Mouse (Mus musculus) cerebellum, adult 9-11 months (tissue): Measurements from ENCODE around the gene Spib.
A peak's percentile ranks its signal among the peaks of the same experiment; 100 is the strongest.

Source experiments
- DNase-seq: peaks from one replicate; pipeline ENCODE4 v3.0.0; 2022

The Spib gene

DNA sequence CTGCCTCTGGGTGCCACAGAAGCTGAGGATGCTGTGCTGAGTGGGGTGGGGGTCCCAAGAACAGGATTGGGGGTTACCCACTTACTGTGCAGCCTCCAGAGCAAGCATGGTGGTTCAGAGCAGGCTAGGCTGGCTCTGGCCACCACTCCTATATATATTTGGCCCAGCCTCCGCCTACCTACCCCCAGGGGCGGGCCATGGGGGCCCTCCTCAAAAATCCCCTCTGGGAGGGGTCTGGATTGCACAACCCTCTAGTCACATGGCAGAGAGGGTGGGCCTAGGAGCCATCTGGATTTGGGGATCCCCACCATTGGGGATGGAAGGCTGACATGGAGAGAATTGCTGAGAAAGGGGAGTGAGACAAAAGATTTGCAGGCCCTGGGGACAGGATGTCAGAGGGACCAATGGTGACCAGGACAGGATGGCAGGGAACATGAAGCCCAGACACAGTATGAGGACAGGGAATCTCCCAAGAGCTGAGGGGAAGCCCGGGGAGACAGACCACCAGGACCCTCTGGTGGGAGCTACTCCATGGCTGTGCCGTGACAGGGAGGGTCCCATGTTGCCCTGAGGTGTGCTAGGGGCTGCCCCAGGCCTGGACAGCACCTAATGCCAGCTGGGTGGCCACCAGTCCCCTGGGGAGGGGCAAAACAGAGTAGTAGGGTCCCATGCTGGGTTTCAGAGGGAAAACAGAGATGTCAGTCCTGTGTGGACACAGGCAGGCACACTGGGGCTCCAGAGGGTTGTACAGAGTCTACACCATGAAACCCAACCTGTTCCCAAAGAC is at the start of gene Spib:
Gene Spib, minus strand, starts transcription at position 126 of the 787 bp plus-strand sequence.
- DNase-seq = no peak

DNA sequence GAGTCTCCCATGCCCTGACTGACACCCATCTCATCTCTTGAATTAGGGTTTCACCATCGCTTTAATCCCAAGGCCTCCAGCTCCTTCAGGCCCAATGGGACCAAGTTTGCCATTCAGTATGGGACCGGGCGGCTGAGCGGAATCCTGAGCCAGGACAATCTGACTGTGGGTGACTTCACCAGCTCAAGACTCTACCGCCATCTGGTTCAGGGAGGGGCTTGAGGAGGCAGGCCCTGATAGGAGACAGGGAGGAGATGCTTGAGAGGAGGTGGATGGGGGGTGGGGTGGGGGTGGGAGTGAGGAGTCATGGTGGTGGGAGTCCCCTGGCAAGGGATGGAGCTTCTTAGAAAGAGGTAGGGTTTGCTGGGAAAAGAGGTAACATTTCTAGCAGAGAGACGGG is 49.8 kb upstream of the Spib start:
- DNase-seq = no peak

DNA sequence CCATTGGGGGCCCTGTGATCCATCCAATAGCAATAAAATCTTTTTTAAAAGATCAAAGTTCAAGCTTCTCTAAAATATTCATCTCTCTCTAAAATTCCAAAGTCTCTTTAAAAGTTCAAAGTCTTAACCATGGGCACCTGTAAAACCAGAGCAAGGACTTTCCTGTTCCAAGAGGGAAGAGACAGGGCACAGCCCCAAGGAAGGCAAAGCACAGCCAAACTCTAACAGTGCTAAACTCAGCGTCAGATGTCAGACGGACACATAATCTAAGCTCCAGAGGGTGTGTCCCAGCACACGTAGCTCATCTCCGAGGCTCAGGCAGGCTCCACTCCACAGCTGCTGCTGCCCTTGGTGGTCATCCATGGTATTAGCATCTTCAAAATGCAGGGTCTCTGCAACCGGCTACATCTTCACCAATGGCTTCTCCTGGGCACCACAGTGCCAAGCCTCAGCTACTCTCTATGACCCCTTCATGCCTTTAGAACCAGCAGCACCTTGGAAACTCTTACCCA is 44.5 kb upstream of the Spib start:
- no peak for DNase-seq

DNA sequence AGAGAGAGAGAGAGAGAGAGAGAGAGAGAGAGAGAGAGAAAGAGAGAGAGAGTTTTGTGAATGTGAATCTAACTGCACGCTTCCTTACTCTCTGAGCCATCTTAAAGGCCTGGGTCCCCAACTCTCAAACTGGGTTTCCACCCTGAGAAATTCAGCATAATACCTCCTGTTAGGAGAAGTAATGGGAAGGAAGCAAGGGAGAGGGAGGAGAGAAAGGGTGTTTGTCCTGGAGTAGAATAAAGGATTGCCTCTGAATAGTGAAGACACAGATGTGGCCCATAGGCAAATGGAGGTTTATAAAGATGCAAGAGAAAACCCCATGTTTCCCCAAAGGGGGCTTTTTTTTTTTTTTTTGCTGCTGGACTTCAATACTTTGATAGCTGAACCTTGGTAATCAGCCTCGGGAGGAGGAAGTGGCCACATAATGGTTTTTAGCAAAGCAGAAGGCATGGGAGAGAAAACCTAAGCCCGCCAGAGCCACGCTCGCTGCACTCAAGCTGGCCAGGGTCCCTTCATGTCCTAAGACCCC is 41.1 kb upstream of the Spib start:
- no peak for DNase-seq

DNA sequence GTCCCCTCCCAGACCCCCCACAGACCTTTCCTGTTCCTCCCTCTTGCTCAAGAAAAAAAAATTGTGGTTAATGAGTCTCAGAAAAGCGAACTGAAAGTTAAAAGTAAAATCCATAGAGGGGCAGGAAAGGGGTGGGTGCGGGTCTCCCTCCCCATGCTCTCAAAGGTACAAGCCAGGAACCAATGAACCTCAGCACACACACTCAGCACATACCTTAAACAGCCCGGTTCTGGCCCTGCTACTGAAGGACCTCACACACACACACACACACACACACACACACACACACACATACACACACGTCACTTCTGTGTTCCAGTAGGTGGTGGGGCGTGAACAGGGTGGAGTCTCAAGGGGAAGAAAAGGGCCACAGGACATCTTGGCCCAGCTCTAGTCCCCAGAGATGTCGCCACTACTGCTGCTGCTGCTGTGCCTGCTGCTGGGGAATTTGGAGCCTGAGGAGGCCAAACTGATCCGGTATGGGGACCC is 40.4 kb upstream of the Spib start, which contains the start of gene Napsa:
Gene Napsa, plus strand, starts transcription at position 168 of the 489 bp plus-strand sequence.
- DNase-seq = no peak

DNA sequence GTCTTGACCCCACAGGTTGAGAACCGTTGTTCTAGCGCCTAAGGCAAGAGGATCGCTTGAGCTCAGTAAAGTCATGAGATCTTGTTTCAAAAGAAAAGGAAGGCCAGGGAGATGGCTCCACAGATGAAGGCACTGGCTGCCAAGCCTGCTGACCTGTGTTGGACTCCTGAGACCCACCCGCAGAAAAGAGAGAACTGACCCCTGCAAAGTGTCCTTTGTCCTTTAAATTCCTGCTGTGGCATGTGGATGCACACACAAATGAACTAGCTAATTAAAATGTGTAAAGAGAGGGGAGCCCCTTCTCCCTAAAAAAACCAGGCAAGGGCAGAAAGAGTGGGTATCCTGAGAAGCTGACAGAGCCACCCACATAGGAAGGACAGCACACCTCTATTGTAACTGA is 39.9 kb upstream of the Spib start:
- DNase-seq = no peak

DNA sequence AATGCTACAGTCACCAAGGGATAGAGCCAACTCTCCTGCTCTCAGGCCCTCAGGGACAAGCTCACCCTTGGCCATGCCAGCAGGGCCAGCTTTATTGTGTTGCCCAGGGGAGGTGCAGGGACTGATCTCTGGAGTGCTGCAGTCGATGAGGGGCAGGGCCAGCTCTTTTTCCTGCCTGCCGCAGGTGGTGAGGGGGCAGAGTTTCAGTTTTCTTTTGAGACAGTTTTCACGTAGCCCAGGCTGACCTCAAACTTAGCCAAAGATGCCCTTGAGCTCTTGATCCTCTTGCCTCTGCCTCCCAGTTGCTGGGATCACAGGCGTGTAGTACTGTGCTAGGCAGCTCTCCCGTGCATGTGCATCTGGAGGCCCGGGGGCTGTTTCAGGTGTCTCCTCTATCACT is 39.1 kb upstream of the Spib start:
- no peak for DNase-seq

DNA sequence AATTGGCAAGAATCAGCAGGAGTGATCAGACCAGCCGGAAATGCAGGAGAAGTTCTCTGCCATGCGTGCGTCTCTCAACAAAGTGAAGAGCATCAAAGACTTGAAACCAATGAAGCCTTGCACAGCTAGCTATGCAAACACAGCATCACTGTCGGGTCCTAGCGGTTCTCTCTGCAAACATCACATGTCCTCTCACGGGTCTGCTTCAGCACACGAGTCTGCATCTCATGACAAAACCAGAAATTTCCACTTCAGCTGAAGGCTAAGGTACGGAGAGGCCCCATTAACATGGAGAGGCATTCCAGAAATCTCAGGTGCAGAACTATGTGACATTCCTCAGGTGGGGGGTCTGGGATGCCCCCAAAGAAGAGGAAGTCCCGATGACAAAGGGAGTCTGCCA is 36.9 kb upstream of the Spib start:
- DNase-seq = no peak

DNA sequence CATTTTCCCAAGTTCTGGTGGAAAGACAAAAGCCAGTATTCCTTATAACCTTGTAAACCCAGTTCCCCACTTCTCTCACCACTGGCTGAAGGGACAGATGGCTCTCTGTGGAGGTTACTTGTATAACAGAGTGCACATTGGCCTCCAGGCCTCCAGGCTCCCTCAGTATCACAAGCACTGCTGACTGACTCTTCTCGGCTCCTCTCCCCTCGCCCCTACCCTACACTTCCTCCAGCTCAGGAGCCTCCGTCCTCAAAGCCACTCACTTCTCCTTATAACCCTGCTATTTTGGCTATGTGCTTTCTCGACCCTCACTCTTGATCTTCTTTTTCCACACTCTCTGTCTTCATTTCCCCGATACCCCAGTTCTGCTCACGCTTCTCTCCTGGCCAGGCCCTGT is 33.5 kb upstream of the Spib start:
- DNase-seq = no peak

DNA sequence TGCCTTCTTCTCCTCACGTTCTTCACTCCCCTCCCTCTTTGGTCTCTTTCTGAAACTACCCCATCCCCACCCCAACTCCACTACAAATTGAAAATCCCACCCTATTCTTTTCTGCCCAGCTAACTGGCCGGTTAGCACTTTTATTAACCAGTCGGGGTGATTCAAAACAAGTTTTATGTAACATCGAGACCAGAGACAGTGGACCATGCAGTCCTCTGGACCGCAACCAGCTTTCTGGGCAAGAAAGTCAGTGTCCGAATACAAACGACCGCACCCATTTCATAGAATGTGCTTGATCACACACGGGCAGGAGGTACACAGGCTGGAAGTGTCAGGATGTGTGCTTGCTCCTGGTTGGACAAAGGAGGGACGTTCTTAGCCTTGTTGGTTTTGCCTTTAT is 32.6 kb upstream of the Spib start:
- no peak for DNase-seq

DNA sequence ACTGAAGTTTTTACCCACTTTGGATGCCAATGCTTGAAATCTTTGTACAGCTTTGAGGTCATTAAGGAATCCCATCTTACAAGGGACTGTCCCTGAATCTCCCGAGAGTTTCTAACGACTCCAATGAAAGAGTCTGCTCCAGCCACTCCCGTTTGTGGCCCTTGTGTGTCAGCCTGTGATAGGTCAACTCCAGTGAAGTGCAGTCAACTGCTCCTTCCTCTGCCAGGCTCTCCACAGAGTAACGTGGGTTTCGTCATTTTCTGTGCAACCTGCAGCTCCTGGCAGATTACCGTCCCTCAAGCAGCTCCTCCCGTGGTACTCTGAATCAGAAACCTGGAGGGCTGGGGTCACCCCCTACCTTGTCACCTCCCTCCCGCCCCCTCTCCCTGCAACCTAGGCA is 31.4 kb upstream of the Spib start:
- DNase-seq = no peak

DNA sequence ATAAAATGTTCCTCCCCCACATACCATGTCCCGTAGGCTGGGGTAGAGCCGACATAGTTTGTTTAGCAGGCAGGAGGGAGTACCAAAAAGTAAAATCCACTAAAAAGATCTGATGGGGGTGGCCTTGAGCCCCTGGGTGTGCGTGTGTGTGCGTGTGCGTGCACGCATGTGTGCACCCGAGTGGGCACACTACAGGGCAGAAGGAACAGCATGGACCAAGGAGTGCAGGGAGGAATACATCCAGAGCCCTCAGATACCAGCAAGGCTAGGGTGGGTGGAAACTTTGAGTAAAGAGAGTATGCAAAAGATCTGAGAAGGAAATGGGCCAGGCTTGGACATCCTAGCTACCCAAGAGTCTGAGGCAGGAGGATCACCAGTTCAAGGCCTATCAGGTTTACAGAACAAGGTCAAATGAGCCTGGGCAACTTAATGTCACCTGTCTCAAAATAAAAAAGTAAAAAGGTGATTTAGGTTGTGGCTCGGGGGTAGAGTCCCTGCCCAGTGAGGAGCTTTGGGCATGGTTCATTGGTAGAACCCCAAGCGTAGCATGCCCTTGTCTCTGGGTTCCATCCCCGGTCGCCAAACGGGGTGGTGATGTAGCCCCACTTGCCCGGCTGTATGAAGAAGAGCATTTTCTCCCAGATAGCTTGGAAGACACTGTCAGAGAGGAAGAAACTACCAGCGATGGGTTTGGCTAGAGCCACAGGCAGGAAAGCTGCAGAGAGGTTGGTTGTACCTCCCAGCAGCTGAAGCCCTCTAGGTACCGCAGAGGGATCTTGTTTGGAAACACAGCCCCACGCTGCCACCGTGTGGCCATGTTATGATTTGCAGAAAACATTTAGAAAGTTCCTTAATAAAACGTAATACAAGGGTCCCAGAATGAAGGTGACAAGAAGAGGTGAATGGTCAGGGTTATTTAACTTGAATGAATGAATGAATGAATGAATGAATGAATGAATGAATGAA is 28.8 kb upstream of the Spib start:
- DNase-seq = peak; percentile 78

DNA sequence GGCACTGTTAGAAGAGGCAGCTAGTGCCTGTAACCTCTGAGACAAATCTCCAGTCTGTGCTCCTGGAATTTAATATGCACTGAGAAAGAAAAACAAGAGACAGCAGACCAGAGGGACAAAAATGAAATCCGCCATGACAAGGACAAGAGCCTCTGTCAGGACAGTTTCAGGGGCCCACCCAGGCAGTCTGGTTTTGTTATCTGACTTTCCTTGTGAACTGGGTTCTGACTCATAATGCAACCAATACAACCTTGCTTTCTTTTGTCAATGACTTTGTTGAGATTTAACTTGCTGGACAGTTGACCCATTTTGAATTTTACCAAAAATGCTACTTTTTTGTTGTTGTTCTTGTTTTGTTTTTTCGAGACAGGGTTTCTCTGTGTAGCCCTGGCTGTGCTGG is 25.8 kb upstream of the Spib start:
- no peak for DNase-seq

DNA sequence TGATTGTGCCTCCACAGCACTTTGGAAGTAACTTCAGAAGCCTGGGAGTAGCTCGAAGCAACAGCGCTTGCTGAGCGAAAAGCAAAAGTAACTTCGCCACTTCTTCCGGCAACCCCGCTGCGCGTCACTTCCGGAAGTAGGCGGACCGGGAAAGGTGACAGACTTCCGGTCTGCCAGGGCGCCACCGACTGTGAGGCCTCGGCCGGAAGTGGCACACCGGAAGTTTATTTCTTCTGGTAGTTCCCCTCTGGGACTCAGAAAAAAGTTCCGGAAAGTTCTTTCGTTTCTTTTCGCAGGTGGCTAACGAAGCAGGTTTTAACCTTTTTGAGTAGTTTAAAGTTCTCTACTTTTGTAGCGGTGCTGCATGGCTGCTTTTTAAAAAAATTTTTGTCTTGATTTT is 22.0 kb upstream of the Spib start, which contains the start of gene Nr1h2:
Gene Nr1h2, minus strand, starts transcription at position 126 of the 400 bp plus-strand sequence.
- DNase-seq = peak; percentile 93

DNA sequence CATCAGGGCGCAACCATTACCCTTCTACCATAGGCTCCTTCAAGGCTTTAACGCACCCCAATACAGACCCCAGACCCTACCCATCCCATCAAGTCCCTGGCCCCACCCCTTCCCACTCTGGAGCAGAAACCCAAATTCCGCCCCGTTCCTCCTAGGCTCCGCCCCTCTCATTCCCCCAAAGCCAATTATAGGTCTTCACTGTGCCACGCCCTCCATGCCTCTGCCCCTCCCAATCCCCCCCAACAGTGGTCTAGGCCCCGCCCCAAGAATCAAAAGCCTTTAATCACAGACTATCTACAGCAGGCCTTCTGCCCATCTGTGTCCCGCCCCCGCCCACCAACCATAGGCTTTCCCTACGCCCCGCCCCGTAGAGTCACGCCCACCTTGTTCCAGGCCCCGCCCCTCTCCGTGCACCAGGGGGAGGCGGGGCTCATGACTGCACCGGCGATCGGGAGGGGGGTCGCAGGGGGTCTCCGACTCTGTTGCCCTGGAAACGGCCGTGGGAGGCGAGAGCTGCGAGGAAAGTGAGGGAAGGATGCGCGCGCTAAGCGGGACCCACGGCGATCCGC is 21.4 kb upstream of the Spib start:
- DNase-seq = peak; percentile 73

DNA sequence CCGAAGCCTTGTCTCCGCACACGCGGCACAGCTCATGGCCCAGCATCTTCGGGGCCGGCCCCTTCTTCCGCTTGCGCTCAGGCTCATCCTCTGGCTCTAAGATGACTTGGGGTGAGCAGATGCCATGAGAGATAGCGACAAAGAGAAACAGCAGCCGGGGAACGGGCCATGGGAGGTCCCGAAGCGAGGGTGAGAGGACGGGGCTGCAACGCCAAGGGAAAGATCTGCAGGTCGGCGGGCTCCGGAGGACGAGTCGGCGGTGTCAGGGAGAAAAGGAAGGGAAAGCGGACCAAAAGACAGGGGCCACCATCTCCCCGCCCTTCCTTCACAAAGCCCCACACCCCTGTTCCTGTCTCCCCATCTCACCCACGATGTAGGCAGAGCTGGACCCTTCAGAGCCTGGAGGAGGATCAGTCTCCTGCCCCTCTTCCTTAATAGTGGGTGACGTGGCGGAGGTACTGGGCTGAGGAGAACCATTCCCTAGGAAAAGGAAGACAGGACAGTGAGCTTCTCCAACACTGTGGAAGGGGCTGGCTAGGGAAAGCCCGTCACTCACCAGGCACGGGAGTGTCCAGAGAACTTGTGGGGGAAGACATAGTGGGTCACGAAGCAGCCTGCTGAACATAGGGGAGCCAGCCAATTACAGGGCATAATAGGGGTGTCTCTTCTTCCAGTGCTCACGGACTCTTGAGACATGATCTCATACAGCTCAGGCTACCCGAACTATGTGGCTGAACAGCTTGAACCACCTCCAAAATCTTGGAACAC is 20.5 kb upstream of the Spib start:
- DNase-seq = peak; percentile 45

DNA sequence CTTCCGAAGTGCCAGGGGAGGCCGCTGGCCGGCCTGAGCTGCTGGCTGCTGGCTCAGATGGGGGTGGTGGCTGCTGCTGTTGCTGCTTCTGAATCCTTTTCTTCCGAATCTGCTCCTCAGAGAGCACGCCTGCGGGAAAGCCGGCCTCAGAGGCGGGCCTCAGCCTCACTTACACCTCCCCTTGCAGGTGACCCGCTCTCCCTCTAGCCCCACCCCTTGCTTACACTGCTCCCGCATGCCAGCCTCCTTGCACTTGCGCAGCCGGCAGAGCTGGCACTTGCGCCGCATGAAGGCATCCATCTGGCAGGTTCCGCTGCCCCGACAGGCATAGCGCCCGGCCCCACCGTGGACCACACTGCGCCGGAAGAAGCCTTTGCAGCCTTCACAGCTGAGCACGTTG is 19.9 kb upstream of the Spib start:
- peak; percentile 68 for DNase-seq

DNA sequence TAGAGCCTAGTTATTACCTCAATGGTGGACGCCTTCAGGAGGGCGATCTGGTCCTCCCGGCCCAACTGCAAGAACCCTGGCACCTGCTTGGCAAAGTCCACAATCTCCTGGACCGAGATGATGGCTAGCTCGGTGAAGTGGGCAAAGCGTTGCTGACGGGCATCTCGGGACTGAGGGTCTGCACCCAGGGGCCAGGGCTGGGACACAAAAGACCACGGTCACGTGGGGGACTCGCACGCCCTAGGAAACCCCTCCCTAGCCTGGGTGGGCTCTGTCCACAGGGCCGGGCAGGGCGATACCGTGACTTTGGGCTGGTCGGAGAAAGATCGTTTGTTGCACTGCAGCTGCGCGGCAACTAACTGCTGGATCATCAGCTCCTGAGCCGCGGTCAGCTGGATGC is 19.4 kb upstream of the Spib start:
- DNase-seq = peak; percentile 49

DNA sequence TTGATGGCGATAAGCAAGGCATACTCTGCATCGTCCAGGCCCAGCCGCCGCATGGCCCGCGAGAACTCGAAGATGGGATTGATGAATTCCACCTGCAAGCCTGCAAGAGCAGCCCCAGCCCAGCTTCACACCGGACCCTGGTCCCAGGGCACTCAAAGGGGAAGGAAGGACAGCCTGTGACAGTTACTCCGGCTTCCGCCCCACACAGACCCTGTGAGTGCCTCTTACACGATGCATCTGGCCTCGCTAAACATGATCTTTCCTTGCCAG is 18.5 kb upstream of the Spib start:
- DNase-seq = peak; percentile 54

DNA sequence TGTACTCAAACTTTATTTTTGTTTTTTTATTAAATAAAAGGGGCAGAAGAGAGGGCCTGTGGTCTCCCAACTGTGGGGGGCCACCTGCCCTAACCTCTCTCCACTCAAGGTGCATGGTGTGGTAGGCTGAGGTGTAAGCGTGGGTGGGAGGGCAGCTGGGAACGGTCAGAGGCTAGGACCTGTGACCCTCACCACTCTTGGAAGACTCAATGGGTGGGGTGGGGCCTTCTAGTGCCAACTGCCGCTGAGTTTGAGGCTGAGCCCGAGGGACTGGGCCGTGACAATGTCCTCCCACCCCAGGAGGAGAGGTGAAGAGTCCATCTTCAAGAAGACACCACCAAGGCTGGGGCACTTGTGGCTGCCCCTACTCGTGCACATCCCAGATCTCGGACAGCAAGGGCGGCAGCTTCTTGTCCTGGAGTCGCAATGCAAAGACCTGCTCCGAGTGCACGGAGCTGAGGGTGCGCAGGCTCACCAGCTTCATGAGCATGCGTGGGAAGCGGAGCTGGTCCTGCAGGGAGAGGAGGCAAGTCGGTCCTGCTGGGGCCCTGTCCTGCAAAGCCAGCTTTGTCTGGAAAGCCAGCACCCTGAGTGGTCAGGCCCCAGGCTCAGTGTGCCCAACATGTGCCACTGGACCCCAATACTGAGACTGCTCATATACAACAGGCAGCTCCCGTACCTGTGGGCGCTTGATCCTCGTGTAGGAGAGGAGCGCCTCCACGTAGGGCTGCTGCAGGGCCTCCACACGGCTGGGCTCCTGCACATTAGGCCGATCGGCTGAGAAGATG is 17.9 kb upstream of the Spib start:
- DNase-seq = peak; percentile 69

DNA sequence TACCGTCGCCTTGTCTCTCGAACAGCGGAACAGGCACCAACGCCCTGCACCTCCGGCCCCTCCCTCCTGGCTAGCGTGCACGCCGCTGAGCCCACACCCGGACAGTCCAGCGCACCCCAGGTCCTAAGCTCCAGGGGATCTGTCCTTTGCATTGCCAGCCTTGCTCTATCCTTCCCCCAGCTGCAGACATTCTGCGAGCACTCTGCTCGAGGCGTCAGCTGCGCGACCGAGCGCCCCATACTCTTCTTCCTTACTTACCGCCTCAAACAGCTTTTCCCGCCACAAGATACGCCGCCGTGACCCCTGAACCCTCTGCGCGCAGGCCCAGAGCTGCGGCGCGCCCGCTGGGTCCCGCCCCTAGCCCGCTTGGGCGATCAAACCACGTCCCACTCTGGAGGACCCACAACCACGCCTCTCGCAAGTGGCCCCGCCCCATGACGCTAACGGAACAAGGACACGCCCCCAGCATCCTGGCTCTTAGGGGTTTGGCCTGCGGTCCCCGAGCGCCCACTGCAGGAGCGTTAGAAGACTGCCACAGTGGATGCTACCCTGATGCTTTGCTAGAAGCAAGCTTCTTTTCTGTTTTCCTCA is 16.7 kb upstream of the Spib start, which contains the start of gene Pold1:
Gene Pold1, minus strand, starts transcription at position 353 of the 591 bp plus-strand sequence.
- peak; percentile 99 for DNase-seq
